Mouse (Mus musculus) embryonic facial prominence, embryonic 13.5 days (tissue): ENCODE measurements at regions not wholly inside any gene's neighbourhood (a gene's known extent, or its start where the extent isn't known, plus 50 kb on each side); places are given as distances from the start of the nearest gene placed in this dataset.

Experiments
- ATAC-seq: fragments of 200-750 bp; cut with Nextera tagmentation; 2 replicates; pipeline ENCODE4 v1.8.0; 2017; ENCODE audit warnings: low read depth; ENCODE audit not compliant: insufficient number of reproducible peaks, insufficient read depth, low FRiP score, low TSS enrichment
- H3K27ac ChIP-seq: fragments of 300-500 bp; sonication (generic); 2 replicates; pipeline ENCODE4 v1.5.1; 2015; ENCODE audit warnings: moderate library complexity, mild to moderate bottlenecking, inconsistent platforms
- H3K27me3 ChIP-seq: fragments of 300-500 bp; sonication (generic); 2 replicates; pipeline ENCODE4 v1.6.1; 2015; ENCODE audit warnings: mild to moderate bottlenecking, inconsistent platforms
- H3K36me3 ChIP-seq: fragments of 300-500 bp; sonication (generic); 2 replicates; pipeline ENCODE4 v1.6.1; 2015; ENCODE audit warnings: mild to moderate bottlenecking, inconsistent platforms
- H3K4me1 ChIP-seq: fragments of 300-500 bp; sonication (generic); 2 replicates; pipeline ENCODE4 v1.6.1; 2015; ENCODE audit warnings: inconsistent platforms
- H3K4me2 ChIP-seq: fragments of 300-500 bp; sonication (generic); 2 replicates; pipeline ENCODE4 v1.6.1; 2015; ENCODE audit warnings: moderate library complexity, mild to moderate bottlenecking, inconsistent platforms
- H3K4me3 ChIP-seq: fragments of 300-500 bp; sonication (generic); 2 replicates; pipeline ENCODE4 v1.5.1; 2015; ENCODE audit warnings: mild to moderate bottlenecking, inconsistent platforms
- H3K9ac ChIP-seq: fragments of 300-500 bp; sonication (generic); 2 replicates; pipeline ENCODE4 v1.6.1; 2015; ENCODE audit warnings: mild to moderate bottlenecking, inconsistent platforms
- H3K9me3 ChIP-seq: fragments of 300-500 bp; sonication (generic); 2 replicates; pipeline ENCODE4 v1.6.1; 2016; ENCODE audit warnings: inconsistent platforms
- WGBS: fragments of 180-500 bp; shearing (Covaris S2); methylation state at CpG from one replicate; pipeline ENCODE4 v1.1.7; 2015; ENCODE audit warnings: mixed read lengths; 5-methylcytosine and 5-hydroxymethylcytosine counted together

DNA sequence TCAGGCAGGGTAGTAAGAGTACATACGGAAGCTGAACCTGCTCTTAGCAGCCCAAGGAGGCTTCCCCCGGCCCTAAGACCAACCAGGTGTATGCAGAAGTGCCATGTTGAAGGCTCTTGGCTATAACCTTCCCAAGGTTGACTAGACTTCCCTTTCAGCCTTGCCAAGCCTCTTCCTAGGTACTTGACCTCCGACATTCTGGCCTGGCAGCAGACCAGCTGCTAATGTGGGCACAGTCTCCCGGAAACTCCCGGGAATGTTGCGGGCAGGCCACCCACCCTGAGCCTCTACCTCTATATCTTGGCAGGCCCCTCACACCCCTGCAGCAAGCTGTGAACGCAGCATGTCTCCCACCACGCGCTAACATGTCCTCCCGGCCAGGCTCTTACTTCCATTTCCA, 201.1 kb downstream of the Thbs2 start:
- Histone ChIP-seq H3K36me3 (no peaks in the 10 kb centered on the region), H3K9ac (no peak overlapping the region), H3K27me3 (peaks cover 25% of the 10 kb centered on the region), H3K4me3 (no peak overlapping the region), H3K4me1 (peaks cover 54% of the 10 kb centered on the region), H3K4me2 (no peak overlapping the region), H3K27ac (no peak overlapping the region), H3K9me3 (no peaks in the 10 kb centered on the region)
- WGBS, result 78% methylated on average over 10 of the region's 10 CpGs
- ATAC-seq, result no peak

DNA sequence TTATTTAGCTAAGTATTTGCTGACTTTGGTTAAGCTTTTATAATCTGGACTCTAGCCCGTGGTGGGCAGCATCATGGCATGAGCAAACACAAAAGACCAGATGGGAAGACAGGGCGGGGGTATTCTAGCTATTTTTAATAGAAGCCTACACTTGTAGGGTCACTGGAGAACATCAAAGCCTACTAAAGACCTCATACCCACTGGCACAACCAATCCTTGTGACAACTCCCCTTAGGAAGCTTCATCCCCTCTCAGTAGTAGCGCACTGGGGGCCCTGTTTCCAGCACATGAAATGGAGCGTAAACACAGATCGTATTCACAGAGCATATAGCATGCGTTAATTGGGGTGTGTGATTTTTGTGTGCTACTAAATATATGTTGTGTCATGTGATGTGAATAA, 202.4 kb downstream of the Smoc2 start:
- 89% methylated on average over 6 of the region's 6 CpGs for WGBS
- Histone ChIP-seq H3K4me2 (no peak overlapping the region), H3K4me1 (peaks cover 12% of the 10 kb centered on the region), H3K9me3 (no peaks in the 10 kb centered on the region), H3K27me3 (peaks cover 6% of the 10 kb centered on the region; the same call in 1 of the 2 replicates), H3K9ac (no peak overlapping the region), H3K27ac (no peak overlapping the region), H3K36me3 (no peaks in the 10 kb centered on the region), H3K4me3 (no peak overlapping the region)
- ATAC-seq, result no peak

DNA sequence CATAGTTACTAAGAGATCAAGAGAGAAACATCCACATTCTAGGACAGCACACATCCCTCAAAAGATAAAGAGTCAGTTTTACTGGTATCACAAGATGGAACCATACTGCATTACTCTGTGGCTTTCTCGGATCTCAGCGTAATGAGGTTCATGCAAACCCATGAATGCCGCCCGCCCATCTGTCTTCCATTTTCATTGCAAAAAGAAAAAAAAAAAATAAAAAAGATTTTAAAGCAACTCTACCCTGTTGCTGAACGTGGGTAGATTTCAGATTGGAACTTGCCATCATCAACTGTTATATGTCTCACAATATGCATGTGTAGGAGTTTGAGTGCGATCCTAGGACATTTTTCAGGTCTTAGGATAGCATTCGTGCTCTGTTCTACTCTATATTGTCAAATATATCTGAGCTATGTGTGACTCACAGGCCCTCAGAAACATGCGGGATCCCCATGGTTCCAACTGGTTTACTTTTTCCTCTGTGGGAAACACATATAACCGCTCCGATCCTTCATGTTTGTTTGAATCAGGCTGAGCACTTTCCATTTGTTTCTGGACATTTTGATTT, 199.7 kb downstream of the Smoc2 start:
- no peaks in the 10 kb centered on the region for H3K36me3 ChIP-seq
- no peaks in the 10 kb centered on the region for H3K9me3 ChIP-seq
- H3K4me3 ChIP-seq, result no peak overlapping the region
- no peak for ATAC-seq
- H3K27me3 ChIP-seq, result peaks cover 6% of the 10 kb centered on the region; the same call in 1 of the 2 replicates
- H3K9ac ChIP-seq, result no peak overlapping the region
- H3K4me1 ChIP-seq, result peaks cover 32% of the 10 kb centered on the region
- H3K4me2 ChIP-seq, result no peak overlapping the region
- 54% methylated on average over 10 of the region's 10 CpGs for WGBS
- H3K27ac ChIP-seq, result peak overlapping the region; percentile 45

DNA sequence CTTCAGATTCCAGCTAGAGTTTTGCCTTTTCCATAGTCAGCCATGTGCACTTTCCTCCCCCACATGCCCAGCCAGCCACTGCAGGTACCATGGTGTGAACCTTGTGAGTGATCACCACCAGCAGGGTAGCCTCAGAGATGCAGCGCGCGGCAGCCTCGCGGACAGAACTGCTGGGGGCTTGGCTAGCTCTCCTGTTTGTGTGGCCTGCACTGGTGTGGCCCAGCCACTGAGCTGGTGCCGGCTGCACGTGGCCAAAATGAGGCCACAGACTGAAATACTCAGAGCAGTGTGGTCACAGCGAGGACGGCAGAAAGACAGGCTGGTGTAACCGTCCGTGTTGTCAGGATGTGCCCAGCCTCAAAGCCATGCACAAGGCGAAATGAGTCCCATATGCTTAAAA, 197.4 kb downstream of the Smoc2 start:
- ATAC-seq, result no peak
- H3K4me3 ChIP-seq, result no peak overlapping the region
- no peaks in the 10 kb centered on the region for H3K36me3 ChIP-seq
- peaks cover 32% of the 10 kb centered on the region for H3K4me1 ChIP-seq
- H3K9me3 ChIP-seq, result no peaks in the 10 kb centered on the region
- 47% methylated on average over 12 of the region's 12 CpGs for WGBS
- 0 out of 2 replicates have a peak overlapping the region, but pooled peaks have one; percentile 27 for H3K9ac ChIP-seq
- H3K27me3 ChIP-seq, result peaks cover 6% of the 10 kb centered on the region; the same call in 1 of the 2 replicates
- no peak overlapping the region for H3K4me2 ChIP-seq
- H3K27ac ChIP-seq, result peak overlapping the region; percentile 68

DNA sequence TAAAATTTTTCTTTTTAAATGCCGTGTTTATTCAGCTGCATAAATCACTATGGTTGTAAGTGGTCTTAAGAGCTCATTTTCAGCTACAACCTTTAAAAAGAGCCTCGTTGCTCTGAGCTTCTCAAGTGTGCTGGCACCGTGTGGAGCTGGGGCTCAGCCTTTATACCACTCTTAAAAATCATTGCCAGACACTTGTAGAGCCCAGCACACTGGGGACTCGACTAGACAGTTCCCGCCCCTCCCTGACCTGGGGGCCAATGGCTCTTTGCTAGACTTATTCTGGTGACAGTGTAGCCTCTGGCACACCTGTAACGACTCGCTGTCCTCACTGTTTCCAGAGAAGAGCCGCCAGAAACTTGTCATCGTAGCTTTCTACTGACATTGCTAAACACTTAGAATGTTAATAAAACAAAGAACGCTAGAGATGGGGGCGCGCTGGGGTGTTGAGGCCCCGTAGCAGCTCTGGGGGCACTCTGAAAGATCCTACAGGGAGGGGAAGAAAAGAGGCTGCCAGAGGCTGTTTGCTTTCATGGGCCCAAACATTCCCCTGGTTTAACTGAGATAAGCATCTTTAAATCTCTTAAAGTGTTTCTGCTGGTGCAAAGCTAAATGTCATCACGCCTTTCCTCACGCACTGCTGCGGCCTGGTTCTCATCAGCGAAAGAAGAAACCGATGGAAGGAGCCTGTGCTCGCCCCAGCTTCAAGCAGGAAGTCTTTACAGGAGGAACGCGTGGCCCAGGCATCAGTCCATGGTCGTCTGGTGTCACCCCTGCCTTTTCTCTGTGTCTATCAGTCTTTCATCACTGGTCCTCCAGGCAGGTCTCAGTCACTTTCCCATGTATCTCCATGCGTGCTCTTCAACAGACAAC, 196.7 kb downstream of the Smoc2 start:
- ATAC-seq, result no peak
- H3K27ac ChIP-seq, result peak overlapping the region; percentile 68
- no peak overlapping the region for H3K4me3 ChIP-seq
- peaks cover 32% of the 10 kb centered on the region for H3K4me1 ChIP-seq
- H3K4me2 ChIP-seq, result peak overlapping the region; percentile 9; the same call in 1 of the 2 replicates
- no peaks in the 10 kb centered on the region for H3K36me3 ChIP-seq
- no peak overlapping the region for H3K9ac ChIP-seq
- 24% methylated on average over 23 of the region's 23 CpGs for WGBS
- H3K9me3 ChIP-seq, result no peaks in the 10 kb centered on the region
- peaks cover 6% of the 10 kb centered on the region; the same call in 1 of the 2 replicates for H3K27me3 ChIP-seq

DNA sequence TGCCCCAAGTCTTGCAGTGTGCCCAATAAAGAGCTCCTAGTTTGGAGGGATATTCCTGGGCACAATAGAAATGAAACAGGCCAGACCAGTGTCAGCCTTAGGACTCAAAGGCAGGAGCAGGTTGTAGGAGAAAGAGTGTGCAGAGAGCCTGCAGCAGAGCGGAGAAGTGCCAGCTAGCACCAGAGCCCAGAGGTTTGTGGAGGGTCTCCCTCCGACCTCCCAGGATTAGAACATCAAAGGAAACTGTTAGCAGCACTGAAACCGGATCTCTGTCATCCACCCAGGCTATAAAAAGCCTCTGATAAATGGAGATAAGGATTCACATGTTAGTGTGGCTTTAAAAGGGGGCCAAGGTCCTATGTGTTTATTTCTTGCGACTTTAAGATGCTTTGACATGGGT, 196.0 kb downstream of the Smoc2 start:
- no peak for ATAC-seq
- WGBS, result 17% methylated on average over 4 of the region's 4 CpGs

DNA sequence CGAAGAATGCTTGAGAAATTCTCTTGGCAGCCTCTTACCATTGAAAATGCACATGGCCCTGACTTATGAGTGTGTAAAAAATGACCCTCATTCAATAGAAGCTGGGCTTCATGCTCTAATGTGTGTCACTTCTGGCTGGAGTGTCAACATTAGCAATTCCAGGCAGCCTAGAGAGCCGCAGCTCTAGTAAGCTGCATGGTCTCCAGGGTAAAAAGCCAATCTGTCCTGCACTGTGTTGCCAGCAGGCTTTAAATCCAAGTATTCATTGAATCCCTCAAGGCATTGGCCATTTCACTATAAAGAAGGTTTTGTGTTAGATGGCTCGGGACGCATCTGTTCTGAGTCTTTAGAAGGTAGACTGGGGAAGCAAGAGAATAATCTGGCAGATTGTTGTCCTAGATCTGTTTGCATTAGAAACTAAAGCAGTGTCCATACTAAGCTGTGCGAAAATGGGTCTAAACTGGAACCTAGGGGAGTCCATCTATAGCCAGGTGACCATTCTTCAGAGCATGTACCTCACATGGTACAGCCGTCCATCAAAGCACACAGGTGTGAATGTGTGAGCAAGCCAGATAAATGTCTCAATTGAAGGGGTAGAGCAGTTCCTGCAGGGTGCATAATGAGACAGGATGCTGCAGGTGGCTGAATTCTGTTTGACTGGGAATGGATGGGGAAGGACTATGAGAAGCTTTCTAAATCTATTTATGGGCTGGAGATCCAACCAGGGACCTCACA, 189.6 kb downstream of the Smoc2 start:
- WGBS, result 61% methylated on average over 6 of the region's 6 CpGs
- Histone ChIP-seq H3K9ac (no peak overlapping the region), H3K4me1 (peaks cover 38% of the 10 kb centered on the region), H3K36me3 (no peaks in the 10 kb centered on the region), H3K4me3 (no peak overlapping the region), H3K27me3 (no peaks in the 10 kb centered on the region), H3K27ac (no peak overlapping the region), H3K4me2 (no peak overlapping the region), H3K9me3 (no peaks in the 10 kb centered on the region)
- no peak for ATAC-seq

More for the DNA sequence above, 196.0 kb downstream of the Smoc2 start:
- Histone ChIP-seq H3K4me3 (no peak overlapping the region), H3K36me3 (no peaks in the 10 kb centered on the region), H3K27ac (peak overlapping the region; percentile 53; the same call in 1 of the 2 replicates), H3K9ac (no peak overlapping the region), H3K27me3 (peaks cover 6% of the 10 kb centered on the region; the same call in 1 of the 2 replicates), H3K4me2 (no peak overlapping the region), H3K9me3 (no peaks in the 10 kb centered on the region), H3K4me1 (peaks cover 32% of the 10 kb centered on the region)

DNA sequence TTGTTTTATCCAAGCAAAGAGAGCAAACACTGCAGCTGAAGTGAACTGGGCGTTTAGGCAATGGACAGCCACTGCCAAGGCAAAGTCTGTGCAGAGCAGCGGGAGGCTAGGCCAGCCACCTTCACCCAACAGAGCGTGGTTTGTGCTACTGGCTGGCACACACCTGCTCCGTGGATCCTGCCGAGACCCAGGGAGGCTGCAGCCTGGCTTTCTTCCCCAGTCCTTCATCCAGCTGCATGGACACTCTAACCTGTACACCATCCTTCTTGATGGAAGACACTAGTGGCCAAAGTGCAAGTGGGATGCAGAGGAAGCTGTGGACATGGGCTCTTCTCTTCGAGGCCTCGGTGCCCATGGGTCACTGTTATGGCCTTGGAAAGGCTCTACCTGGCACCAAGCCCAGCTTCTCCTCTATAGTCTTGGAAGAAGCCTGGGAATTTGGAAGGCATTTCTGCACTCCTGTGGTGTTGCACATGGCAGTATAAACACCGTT, 176.0 kb downstream of the Smoc2 start:
- WGBS, result 62% methylated on average over 8 of the region's 8 CpGs
- Histone ChIP-seq H3K27ac (peak overlapping the region; percentile 71), H3K4me2 (no peak overlapping the region), H3K4me3 (no peak overlapping the region), H3K27me3 (no peaks in the 10 kb centered on the region), H3K9me3 (no peaks in the 10 kb centered on the region), H3K36me3 (no peaks in the 10 kb centered on the region), H3K4me1 (peaks cover 22% of the 10 kb centered on the region), H3K9ac (no peak overlapping the region)
- ATAC-seq, result no peak
